Mouse (Mus musculus): ENCODE measurements at regions not wholly inside any gene's neighbourhood (a gene's known extent, or its start where the extent isn't known, plus 50 kb on each side); places are given as distances from the start of the nearest gene placed in this dataset.

- no peak for TF ChIP-seq CTCF (IDR thresholded peaks at IDR 0.05; ENCODE audit: low read depth)
- TF ChIP-seq EP300 (IDR thresholded peaks at IDR 0.05; ENCODE audit: low read depth), result no peak
These were observed 63.5 kb upstream of the Ak4 start for GRCm38 (mm10) chr4:101355431-101356092.
